Mouse (Mus musculus): ENCODE measurements around the gene Zfp646. TPM values are rescaled to one million over a fixed set of nuclear protein-coding genes. Genes with fewer than 3 reads are reported as not detected.
"Not testable (repeated sequence)": the region's sequence is repeated elsewhere in the genome, so short reads cannot be mapped to it uniquely, and the experiment has no call there.

The Zfp646 gene
- polyA plus RNA-seq, 1 experiment from 2014 or later = 11.6 TPM

DNA sequence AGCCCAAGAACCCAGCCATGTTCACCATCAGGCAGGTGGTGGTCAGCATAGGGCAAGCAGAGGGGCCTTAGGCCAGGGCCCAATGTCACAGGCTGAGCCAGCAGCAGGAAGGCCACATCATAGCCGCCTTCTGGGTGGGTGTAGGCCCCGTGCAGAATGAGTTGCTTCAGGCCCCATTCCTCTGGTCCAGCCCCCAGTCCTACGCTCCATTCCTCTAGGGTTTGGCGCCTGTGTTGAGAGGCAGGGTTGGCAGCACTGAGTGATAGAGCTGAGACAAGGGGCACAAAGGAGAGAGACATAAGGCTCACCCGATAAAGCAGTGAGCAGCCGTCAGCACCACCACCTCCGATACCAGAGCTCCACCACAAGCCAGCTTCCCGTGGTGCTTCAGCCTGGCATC is 11.2 kb downstream of the Zfp646 start:
- WGBS = 88% methylated on average over 8 of the region's 8 CpGs
- no peaks in the 10 kb centered on the region for H3K27me3 ChIP-seq
- peaks cover 30% of the 10 kb centered on the region for H3K4me1 ChIP-seq
- no peak overlapping the region for H3K4me3 ChIP-seq
- peaks cover 88% of the 10 kb centered on the region for H3K36me3 ChIP-seq
- ATAC-seq (ENCODE audit: low FRiP score, low read depth) = no peak
- no peak overlapping the region for H3K4me2 ChIP-seq (replicated peaks)
- no peak overlapping the region for H3K9ac ChIP-seq
- H3K9me3 ChIP-seq = no peaks in the 10 kb centered on the region
- no peak overlapping the region for H3K27ac ChIP-seq

DNA sequence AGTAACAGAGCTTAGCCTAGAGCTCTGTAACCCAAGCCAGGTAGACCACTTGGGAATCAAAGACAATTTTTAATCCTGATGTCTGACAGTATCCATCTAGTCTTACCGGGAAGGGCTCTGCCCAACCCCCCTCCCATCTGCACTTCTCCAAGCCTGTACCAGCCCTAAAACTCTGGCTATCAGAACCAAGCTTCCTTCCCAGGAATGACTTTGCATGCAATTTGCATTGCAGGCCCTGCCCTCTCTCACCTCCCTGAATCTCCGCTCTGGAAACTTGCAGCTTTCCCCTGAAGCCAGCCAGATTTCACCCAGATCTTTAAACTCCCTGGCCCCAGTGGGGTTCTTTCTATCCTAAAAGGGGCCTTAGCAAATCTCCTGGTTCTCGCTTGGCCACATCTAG is 11.8 kb downstream of the Zfp646 start:
- no peak overlapping the region for H3K9ac ChIP-seq
- ATAC-seq (ENCODE audit: low FRiP score, low read depth) = no peak
- peaks cover 27% of the 10 kb centered on the region for H3K4me1 ChIP-seq
- H3K4me2 ChIP-seq (replicated peaks) = no peak overlapping the region
- H3K4me3 ChIP-seq = no peak overlapping the region
- WGBS = 78% methylated on average over 3 of the region's 3 CpGs
- no peaks in the 10 kb centered on the region for H3K27me3 ChIP-seq
- no peak overlapping the region for H3K27ac ChIP-seq
- H3K9me3 ChIP-seq = no peaks in the 10 kb centered on the region
- peaks cover 88% of the 10 kb centered on the region for H3K36me3 ChIP-seq

DNA sequence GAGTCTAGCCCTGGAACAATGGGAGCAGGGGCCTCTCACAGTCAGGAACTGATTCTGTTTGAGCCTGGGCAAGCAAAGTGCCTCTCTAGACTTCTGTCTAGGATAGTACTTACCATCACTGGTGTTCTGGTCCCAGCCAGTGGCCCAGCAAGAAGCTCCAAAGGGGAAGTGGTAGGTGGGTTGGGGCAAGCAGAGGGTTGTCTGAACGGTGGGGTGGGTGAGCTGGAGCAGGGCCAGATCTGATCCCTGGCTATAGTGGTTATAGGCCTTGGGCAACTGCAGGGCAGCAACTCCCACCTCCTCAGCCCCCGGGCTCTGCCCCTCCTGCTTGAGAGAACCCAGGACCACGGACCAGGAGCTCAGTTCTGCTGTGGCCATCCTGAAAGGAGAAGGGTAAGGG is 12.8 kb downstream of the Zfp646 start:
- peaks cover 17% of the 10 kb centered on the region for H3K4me1 ChIP-seq
- 73% methylated on average over 3 of the region's 3 CpGs for WGBS
- H3K4me2 ChIP-seq (replicated peaks) = no peak overlapping the region
- no peak overlapping the region for H3K4me3 ChIP-seq
- peaks cover 88% of the 10 kb centered on the region for H3K36me3 ChIP-seq
- H3K9me3 ChIP-seq = no peaks in the 10 kb centered on the region
- H3K9ac ChIP-seq = no peak overlapping the region
- H3K27me3 ChIP-seq = no peaks in the 10 kb centered on the region
- ATAC-seq (ENCODE audit: low FRiP score, low read depth) = no peak
- no peak overlapping the region for H3K27ac ChIP-seq

- Histone ChIP-seq H3K9ac (no peak within 1 kb of the TSS), H3K27ac (no peak within 1 kb of the TSS), H3K4me2 (replicated peaks) (no peak within 1 kb of the TSS), H3K4me1 (peaks cover 15% of the 10 kb centered on the region), H3K4me3 (no peak within 1 kb of the TSS), H3K9me3 (no peaks in the 10 kb centered on the region), H3K36me3 (peaks cover 71% of the 10 kb centered on the region), H3K27me3 (no peaks in the 10 kb centered on the region)
- no peak for ATAC-seq (ENCODE audit: low FRiP score, low read depth)
- WGBS = 19% methylated on average over 4 of the region's 4 CpGs
These were observed 14.8 kb downstream of the Zfp646 start, which contains the start of gene Prss53 for GRCm38 (mm10) chr7:127890798-127891197. TSS of gene Prss53 (minus strand) at chr7:127890970.

DNA sequence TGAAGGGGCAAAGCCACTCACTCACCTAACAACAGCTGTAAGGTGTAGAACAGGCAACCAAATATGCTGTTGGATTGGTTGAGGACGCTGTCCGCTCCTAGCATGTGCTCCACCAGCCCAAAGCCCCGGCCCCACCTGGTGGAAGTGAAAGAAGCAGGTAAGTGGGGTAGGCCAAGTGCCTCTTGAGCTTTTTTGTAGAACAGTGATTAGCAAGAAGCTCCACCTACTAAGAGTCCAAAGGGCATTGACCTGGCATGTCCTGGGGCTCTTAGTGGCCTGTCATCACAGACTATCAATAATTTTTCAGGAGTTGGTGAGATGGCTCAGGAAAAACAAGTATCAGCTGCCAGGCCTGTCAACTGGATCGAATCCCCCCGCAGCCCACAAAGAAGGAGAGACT is 18.5 kb downstream of the Zfp646 start:
- no peak for ATAC-seq (ENCODE audit: low FRiP score, low read depth)

DNA sequence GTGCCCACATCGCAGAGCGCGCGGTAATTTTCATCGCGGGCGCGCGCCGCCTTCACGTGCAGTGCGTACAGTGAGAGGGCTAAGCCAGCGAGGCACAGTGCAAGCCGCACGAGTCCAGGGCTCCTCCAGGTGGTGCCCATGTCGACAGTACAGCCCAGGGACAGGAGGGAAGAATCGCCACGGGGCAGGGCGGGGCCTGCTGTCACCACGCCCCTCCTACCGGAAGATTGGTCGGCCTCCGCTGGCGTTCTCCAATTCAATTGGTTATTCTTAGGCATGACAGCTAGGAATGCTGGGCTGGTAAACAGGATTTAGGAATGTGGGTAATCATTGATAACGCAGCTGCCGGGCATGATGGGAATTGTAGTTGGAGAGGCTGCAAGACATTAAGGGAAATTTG is 19.4 kb downstream of the Zfp646 start, which contains the start of the genes Gm21974 and Vkorc1:
Gm21974 (minus strand) TSS at position 13 of the 400 bp plus-strand sequence.
Vkorc1 (minus strand) TSS at position 176 of the 400 bp plus-strand sequence.
- no peaks in the 10 kb centered on the region for H3K9me3 ChIP-seq
- peak within 1 kb of the TSS; percentile 81 for H3K9ac ChIP-seq
- 0% methylated on average over 26 of the region's 26 CpGs for WGBS
- H3K4me3 ChIP-seq = peak within 1 kb of the TSS; percentile 64
- peak within 1 kb of the TSS; percentile 83 for H3K4me2 ChIP-seq (replicated peaks)
- H3K36me3 ChIP-seq = peaks cover 28% of the 10 kb centered on the region
- ATAC-seq (ENCODE audit: low FRiP score, low read depth) = peak; percentile 96
- H3K27ac ChIP-seq = peak within 1 kb of the TSS; percentile 69
- peaks cover 15% of the 10 kb centered on the region for H3K4me1 ChIP-seq
- peaks cover 6% of the 10 kb centered on the region; the same call in 1 of the 2 replicates for H3K27me3 ChIP-seq

More for the DNA sequence above, 18.5 kb downstream of the Zfp646 start:
- peak overlapping the region; percentile 64 for H3K4me3 ChIP-seq
- WGBS = 79% methylated on average over 5 of the region's 5 CpGs
- H3K27me3 ChIP-seq = peaks cover 4% of the 10 kb centered on the region; the same call in 1 of the 2 replicates
- H3K4me1 ChIP-seq = peaks cover 15% of the 10 kb centered on the region
- H3K4me2 ChIP-seq (replicated peaks) = peak overlapping the region; percentile 83
- no peak overlapping the region for H3K27ac ChIP-seq
- H3K9ac ChIP-seq = peak overlapping the region; percentile 81
- H3K36me3 ChIP-seq = peaks cover 35% of the 10 kb centered on the region
- no peaks in the 10 kb centered on the region for H3K9me3 ChIP-seq

GRCm38 (mm10) chr7:127895891-127896290 is 19.9 kb downstream of the Zfp646 start:
- not testable (repeated sequence) for ATAC-seq (ENCODE audit: low FRiP score, low read depth); H3K9ac ChIP-seq; H3K27me3 ChIP-seq; H3K9me3 ChIP-seq
- H3K27ac ChIP-seq = 0 out of 2 replicates have a peak overlapping the region, but pooled peaks have one; percentile 6
- peak overlapping the region; percentile 83 for H3K4me2 ChIP-seq (replicated peaks)
- 73% methylated on average over 7 of the region's 7 CpGs for WGBS
- H3K4me1 ChIP-seq = peaks cover 11% of the 10 kb centered on the region
- peak overlapping the region; percentile 64 for H3K4me3 ChIP-seq
- H3K36me3 ChIP-seq = peaks cover 28% of the 10 kb centered on the region

DNA sequence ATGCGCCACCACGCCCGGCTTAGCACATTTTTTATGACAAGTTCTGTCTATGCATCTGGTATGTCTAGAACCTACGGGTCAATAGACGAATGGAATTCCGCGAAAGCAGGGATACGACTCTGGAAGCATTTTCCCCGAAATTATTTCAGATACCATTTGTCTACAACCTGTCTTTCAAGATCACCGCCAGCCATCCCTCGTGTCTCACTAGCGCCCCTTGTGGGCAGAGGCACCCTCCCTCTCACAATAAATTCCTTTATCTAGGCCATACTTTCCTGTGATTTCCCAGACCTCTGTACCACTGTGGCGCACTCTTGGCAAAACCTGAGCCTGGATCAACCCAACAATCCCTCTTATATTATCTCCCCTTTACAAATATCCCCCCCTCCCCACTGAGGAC is 20.4 kb downstream of the Zfp646 start:
- Histone ChIP-seq H3K27me3 (peaks cover 6% of the 10 kb centered on the region; the same call in 1 of the 2 replicates), H3K4me1 (peaks cover 11% of the 10 kb centered on the region), H3K4me3 (no peak overlapping the region), H3K9me3 (no peaks in the 10 kb centered on the region), H3K4me2 (replicated peaks) (no peak overlapping the region), H3K27ac (no peak overlapping the region), H3K36me3 (peaks cover 25% of the 10 kb centered on the region), H3K9ac (no peak overlapping the region)
- ATAC-seq (ENCODE audit: low FRiP score, low read depth) = no peak
- WGBS = 63% methylated on average over 13 of the region's 13 CpGs

- ATAC-seq (ENCODE audit: low FRiP score, low read depth) = no peak
- no peaks in the 10 kb centered on the region for H3K9me3 ChIP-seq
- H3K27me3 ChIP-seq = peaks cover 6% of the 10 kb centered on the region; the same call in 1 of the 2 replicates
- H3K27ac ChIP-seq = no peak overlapping the region
- peaks cover 11% of the 10 kb centered on the region for H3K4me1 ChIP-seq
- peaks cover 15% of the 10 kb centered on the region for H3K36me3 ChIP-seq
- H3K9ac ChIP-seq = no peak overlapping the region
- H3K4me2 ChIP-seq (replicated peaks) = no peak overlapping the region
- WGBS = 90% methylated on average over 7 of the region's 7 CpGs
- no peak overlapping the region for H3K4me3 ChIP-seq
These were observed 21.5 kb downstream of the Zfp646 start for GRCm38 (mm10) chr7:127897542-127897941.

DNA sequence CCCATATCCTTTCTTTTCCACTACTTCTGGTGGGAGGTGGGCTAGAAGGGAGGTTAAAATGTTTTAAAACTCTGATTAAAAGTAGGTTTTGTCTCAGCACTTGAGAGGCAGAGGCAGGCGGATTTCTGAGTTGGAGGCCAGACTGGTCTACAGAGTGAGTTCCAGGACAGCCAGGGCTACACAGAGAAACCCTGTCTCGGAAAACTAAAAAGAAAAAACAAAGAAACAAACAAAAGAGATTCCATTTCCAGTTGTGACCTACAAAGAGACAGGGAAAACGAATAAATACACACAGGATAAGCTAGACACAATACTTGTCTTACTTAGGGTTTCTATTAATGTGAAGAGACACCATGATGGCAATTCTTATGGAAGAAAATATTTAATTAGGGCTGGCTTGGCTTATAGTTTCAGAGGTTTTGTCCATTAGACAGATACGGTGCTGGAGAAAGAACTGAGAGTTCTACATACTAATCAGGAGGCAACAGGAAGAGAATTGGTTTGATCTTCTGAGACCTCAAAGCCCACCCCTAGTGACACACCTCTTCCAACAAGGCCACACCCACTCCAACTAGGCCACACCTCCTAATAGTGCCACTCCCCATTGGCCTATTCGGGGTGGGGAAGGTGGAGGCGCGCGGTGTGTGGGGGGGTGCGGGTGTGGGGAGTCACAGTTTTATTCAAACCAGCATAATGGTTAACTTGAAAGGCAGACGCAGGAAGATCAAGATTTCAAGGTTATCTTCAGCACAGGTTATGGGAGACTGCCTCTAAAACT is 22.3 kb downstream of the Zfp646 start:
- Histone ChIP-seq H3K4me3 (no peak overlapping the region), H3K9me3 (no peaks in the 10 kb centered on the region), H3K4me1 (peaks cover 11% of the 10 kb centered on the region), H3K36me3 (peaks cover 6% of the 10 kb centered on the region; the same call in 1 of the 2 replicates), H3K9ac (peak overlapping the region; percentile 40; the same call in 1 of the 2 replicates), H3K4me2 (replicated peaks) (no peak overlapping the region), H3K27me3 (peaks cover 6% of the 10 kb centered on the region; the same call in 1 of the 2 replicates), H3K27ac (no peak overlapping the region)
- no peak for ATAC-seq (ENCODE audit: low FRiP score, low read depth)
- 31% methylated on average over 10 of the region's 10 CpGs for WGBS

DNA sequence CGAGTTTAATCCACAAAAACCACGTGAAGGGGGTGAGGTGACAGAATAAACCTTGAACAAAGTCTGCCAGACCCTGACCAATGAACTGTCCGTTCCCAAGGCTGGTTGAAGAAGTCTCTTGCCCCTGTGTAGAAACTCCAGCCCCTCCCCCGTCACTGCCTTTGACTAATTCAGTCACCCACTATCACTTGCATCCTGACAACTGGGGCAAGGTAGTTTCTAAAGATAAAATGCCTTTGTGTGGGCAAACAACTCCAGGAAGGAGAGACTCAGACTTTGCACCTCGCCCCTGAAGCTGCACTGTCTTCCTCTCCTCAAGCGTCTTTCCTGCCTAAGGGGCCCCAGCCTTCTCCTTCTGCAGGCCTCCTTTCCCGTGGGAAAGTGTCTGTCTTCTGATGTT is 24.0 kb downstream of the Zfp646 start:
- no peak for ATAC-seq (ENCODE audit: low FRiP score, low read depth)
- H3K9me3 ChIP-seq = no peaks in the 10 kb centered on the region
- peaks cover 6% of the 10 kb centered on the region; the same call in 1 of the 2 replicates for H3K27me3 ChIP-seq
- no peak overlapping the region for H3K9ac ChIP-seq
- no peak overlapping the region for H3K27ac ChIP-seq
- H3K4me2 ChIP-seq (replicated peaks) = no peak overlapping the region
- H3K36me3 ChIP-seq = no peaks in the 10 kb centered on the region
- peaks cover 9% of the 10 kb centered on the region for H3K4me1 ChIP-seq
- H3K4me3 ChIP-seq = no peak overlapping the region
- 47% methylated on average over 7 of the region's 7 CpGs for WGBS

- H3K27ac ChIP-seq = no peak overlapping the region
- peaks cover 16% of the 10 kb centered on the region for H3K36me3 ChIP-seq
- peaks cover 6% of the 10 kb centered on the region; the same call in 1 of the 2 replicates for H3K27me3 ChIP-seq
- H3K9me3 ChIP-seq = no peaks in the 10 kb centered on the region
- WGBS = 81% methylated on average over 2 of the region's 2 CpGs
- no peak overlapping the region for H3K4me3 ChIP-seq
- no peak overlapping the region for H3K4me2 ChIP-seq (replicated peaks)
- peaks cover 12% of the 10 kb centered on the region for H3K4me1 ChIP-seq
- no peak overlapping the region for H3K9ac ChIP-seq
- ATAC-seq (ENCODE audit: low FRiP score, low read depth) = no peak
These were observed 25.8 kb downstream of the Zfp646 start for GRCm38 (mm10) chr7:127901772-127902171.

All from limb, embryonic 13.5 days (tissue).